Mouse (Mus musculus) Patski (cell line): ENCODE measurements at regions not wholly inside any gene's neighbourhood (a gene's known extent, or its start where the extent isn't known, plus 50 kb on each side); places are given as distances from the start of the nearest gene placed in this dataset.

Source experiments
- ATAC-seq: fragments of 100-300 bp; one replicate; pipeline ENCODE4 v1.8.0; 2021
- CTCF ChIA-PET: fragments of 350-600 bp; sonication (Branson Sonifier 250); formaldehyde crosslinking; loops from one replicate; lab custom pipeline; 2022; ENCODE audit warnings: inconsistent platforms; lab: Charles Lee
- POLR2A ChIA-PET: fragments of 350-600 bp; sonication (Branson Sonifier 250); formaldehyde crosslinking; loops from one replicate; lab custom pipeline; 2022; ENCODE audit warnings: antibody characterized with exemption, inconsistent platforms; lab: Charles Lee
- DNase-seq: peaks from one replicate; pipeline ENCODE4 v3.0.0-alpha.2; 2011; ENCODE audit warnings: low read depth, low spot score
- H3K27me3 ChIP-seq: fragments of 371-371 bp; one replicate; pipeline ENCODE4 v1.5.1; 2021
- CTCF ChIP-seq: fragments of 100-300 bp; IDR thresholded peaks from one replicate; pipeline ENCODE4 v1.5.1; 2021
- in situ Hi-C: fragments of 300-500 bp; cut with MboI; formaldehyde crosslinking; loops from 3 replicates; pipeline ENCODE4 v1.11.1; 2018; ENCODE audit warnings: low pct_unique_long_range_greater_than_20kb, mixed read lengths

DNA sequence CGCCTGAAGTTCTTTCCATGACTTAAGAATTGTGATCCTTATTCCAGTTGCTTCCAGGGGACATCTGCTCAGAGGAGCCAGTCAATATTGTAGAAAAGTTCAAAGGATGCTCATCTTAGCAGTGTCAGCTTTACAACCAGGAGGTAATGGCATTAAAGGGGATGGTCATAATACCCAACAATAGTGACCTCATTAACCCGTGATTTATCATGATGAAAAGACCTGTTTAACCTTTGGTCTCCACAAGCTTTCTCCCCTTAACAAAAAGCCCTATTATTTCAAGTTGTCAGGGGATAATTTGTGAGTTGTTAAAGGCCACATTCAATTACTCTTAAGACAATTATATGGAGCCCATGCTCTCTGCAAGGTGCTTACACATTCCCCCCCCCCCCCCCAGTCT is 54.3 kb upstream of the Htatip2 start:
- peaks cover 6% of the 10 kb centered on the region for H3K27me3 ChIP-seq
- in situ Hi-C loops = no loop called here
- ChIA-PET CTCF (interaction anchor here (1.2 to 1.3 kb wide), 2 partner anchors 9 to 48 kb away, joined by 3 to 4 read pairs; no protein-coding TSS in a partner anchor), POLR2A (no interaction called here)
- no peak for TF ChIP-seq CTCF
- DNase-seq (no peak), ATAC-seq (no peak)

DNA sequence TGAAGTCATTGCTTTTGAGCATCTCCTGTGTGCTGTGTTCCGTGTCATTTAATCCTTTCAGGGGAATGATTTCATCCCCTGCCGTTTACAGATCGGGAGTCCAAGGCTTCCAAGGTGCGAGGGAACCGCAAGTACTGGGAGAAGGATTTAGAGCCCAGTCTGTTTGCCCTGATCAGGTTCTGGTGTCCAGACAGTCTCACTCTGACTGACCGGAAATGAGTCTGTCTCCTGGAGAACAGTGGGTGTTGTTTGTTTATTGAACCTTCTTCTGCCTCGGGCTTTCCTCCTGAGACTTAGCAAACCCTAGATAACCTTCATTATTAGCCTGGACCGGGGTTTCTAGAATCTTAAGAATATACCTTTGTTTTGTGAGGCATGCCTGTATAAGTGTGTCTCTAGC is 58.2 kb upstream of the Htatip2 start:
- ATAC-seq (peak; percentile 61), DNase-seq (peak; percentile 79)
- no peak for TF ChIP-seq CTCF
- CTCF ChIA-PET = interaction anchor here (1.4 to 1.9 kb wide), 3 partner anchors 12 to 52 kb away, joined by 4 to 6 read pairs (median 5); no protein-coding TSS in a partner anchor
- POLR2A ChIA-PET = no interaction called here
- in situ Hi-C loops = no loop called here
- H3K27me3 ChIP-seq = peaks cover 5% of the 10 kb centered on the region

DNA sequence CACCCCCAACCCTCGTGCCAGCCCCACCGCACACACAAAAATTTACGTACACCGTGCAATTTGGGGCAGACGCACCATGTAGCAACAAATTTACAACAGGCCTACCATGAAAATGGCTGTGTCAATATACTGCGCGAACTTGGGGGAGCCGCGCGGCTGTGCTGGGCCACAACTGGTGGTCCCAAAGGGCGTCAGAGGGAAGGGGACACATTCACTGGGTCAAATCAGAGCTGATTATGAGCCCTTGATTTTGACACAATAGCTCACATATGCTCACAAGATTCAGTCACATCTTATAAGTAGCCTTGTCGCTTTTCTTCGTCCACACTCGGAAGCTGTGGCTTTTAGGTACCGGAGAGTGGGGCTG is 58.9 kb upstream of the Htatip2 start:
- ChIA-PET POLR2A (no interaction called here), CTCF (interaction anchor here (1.2 to 1.9 kb wide), 5 partner anchors 12 to 55 kb away, joined by 3 to 6 read pairs (median 4); no protein-coding TSS in a partner anchor)
- DNase-seq = no peak
- ATAC-seq = no peak
- in situ Hi-C loops = no loop called here
- H3K27me3 ChIP-seq = peaks cover 5% of the 10 kb centered on the region
- TF ChIP-seq CTCF = no peak

DNA sequence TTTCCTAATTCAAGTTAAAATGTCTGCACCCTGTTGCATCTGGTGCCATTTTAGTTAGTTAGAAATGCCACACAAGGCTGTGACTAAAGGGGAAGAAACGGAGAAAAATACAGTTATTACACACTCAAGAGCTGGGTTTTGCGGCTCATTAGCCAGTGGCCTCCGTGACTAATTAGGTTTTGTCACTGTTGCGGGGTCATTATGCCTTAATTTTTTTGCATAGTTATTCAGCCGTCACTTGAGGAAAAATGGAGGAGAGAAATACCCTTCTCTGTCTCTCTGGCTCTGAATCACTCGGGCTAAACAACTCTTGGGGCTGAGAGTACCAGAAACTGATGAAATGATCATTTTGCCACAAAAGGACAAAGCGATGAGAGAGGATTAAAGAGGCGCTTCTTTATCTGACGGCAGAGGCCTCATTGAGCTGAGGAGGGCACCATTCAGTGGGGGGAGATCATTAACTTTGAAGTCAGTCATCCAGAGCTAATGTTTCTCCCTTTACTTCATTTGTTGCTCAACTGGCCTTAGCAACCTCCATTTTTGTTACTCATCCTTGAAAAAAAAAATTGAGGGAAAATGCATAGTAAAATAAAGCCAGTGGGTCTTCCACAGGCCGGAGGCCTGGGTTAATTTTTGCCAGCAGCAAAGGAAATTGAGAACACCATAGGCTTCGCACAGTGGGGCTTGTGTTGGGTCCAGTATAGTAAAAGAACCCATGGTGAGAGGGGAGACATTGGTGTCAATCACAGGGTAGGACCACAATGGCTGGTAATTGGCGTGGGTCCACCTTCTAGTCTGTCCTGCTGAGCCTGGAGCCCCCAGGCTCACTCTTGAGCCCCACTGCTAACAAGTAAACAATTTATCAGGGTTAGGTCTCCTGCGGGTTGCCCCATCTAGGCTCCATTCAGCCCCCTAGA is 59.5 kb upstream of the Htatip2 start:
- CTCF ChIA-PET = interaction anchor here (1.2 to 1.9 kb wide), 4 partner anchors 13 to 56 kb away, joined by 3 to 6 read pairs (median 4); no protein-coding TSS in a partner anchor
- ATAC-seq (peak; percentile 81), DNase-seq (peak; percentile 93)
- POLR2A ChIA-PET = no interaction called here
- no peak for TF ChIP-seq CTCF
- in situ Hi-C loops = loop anchor here (5.0 kb wide), 1 partner anchor 48 kb away; no protein-coding TSS in a partner anchor
- H3K27me3 ChIP-seq = peaks cover under 1% of the 10 kb centered on the region

DNA sequence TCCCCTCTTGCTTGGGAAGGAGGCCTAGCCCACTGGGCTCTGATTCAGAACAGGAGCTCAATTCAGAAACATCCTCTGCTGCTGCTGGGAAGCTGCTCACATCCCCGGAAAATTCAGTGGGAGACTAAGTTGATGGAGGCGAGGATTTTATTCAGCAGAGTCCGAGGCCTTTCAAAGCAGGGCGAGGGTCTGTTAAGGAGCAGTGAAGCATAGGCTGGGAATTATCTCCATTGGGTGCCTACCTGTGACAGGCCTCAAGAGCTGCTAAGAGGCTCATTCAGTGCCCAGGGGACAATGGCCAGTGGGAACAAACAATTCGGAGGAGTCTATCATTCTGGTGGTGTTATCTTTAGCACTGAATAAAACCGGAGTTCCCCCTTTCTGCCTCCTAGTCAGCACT is 59.6 kb upstream of the Dbx1 start:
- no peak for ATAC-seq
- no peaks in the 10 kb centered on the region for H3K27me3 ChIP-seq
- CTCF ChIA-PET = interaction anchor here (1.0 to 2.7 kb wide), 3 partner anchors 21 to 80 kb away, joined by 3 to 12 read pairs (median 4); no protein-coding TSS in a partner anchor
- no peak for DNase-seq
- TF ChIP-seq CTCF = no peak
- POLR2A ChIA-PET = interaction anchor here (0.5 kb wide), 1 partner anchor 58 kb away, joined by 3 read pairs; no protein-coding TSS in a partner anchor
- in situ Hi-C loops = loop anchor here (5.0 kb wide), 1 partner anchor 51 kb away; no protein-coding TSS in a partner anchor

DNA sequence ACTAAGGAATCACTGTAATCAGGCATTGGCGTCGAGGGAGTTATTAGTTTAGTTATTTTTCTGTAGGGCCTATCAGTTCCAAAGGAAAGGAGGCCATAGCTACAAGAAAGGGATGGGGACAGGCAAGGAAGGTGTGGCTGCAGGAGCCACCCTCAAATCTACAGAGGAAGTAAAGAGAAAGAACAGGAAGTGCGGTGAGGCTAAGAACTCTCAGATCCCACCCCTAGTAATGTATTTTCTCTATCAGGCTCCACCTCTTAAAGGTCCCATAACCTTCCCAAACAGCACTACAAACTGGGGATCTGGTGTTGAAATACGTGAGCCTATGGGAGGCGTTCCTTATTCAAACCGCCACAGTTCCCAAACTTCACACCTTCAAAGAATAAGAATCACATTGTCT is 52.9 kb upstream of the Dbx1 start:
- TF ChIP-seq CTCF = no peak
- ATAC-seq = no peak
- in situ Hi-C loops = loop anchor here (5.0 kb wide), 1 partner anchor 62 kb away; no protein-coding TSS in a partner anchor
- ChIA-PET CTCF (interaction anchor here (2.7 kb wide), 1 partner anchor 73 kb away, joined by 7 read pairs; no protein-coding TSS in a partner anchor), POLR2A (no interaction called here)
- peaks cover 3% of the 10 kb centered on the region for H3K27me3 ChIP-seq
- no peak for DNase-seq

DNA sequence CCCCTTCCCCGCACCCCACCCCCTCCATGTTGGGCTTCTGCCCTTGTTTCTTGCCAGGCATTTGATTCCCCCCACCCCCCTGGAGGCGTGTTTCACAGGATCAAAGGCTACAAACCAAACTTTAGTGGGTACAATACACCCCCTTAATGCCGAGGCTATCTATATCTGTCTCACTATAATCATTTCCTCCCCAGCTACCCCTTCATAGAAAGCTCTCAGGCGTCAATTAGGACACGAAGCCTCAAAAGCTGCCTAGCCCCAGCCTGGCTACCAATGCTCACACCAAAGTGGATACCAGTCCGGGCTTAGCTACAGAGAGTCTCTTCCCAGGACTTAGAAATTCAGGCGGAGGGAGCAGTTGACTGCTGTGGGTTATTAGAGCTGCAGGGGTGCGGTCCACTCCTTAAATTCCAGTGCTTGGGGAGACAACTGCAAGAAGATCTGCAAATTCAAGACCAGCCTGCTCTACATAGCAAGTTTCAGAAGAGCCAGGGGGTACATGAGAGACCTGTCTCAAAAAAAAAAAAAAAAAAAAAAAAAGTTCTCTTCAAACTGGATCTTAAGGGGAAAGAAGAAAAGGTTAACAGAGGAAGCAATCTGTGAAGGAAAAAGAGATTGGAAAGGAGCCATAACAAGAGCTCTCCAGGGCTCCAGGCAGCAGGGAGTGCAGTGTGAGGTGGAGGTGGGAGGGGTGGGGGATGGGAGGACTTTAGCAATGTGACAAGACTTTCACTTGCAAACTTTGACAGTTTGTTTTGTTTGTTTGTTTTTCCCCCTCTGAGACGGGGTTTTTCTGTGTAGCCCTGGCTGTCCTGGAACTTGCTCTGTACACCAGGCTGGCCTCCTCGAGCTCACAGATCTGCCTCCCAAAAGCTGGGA is 52.1 kb upstream of the Dbx1 start:
- ATAC-seq (no peak), DNase-seq (no peak)
- in situ Hi-C loops = loop anchor here (5.0 kb wide), 1 partner anchor 61 kb away; no protein-coding TSS in a partner anchor
- CTCF ChIA-PET = interaction anchor here (0.5 to 2.7 kb wide), 2 partner anchors 72 to 1813 kb away, joined by 3 to 7 read pairs; no protein-coding TSS in a partner anchor
- TF ChIP-seq CTCF = no peak
- peaks cover 3% of the 10 kb centered on the region for H3K27me3 ChIP-seq
- POLR2A ChIA-PET = interaction anchor here (0.6 kb wide), 1 partner anchor 1582 kb away, joined by 4 read pairs; no protein-coding TSS in a partner anchor

DNA sequence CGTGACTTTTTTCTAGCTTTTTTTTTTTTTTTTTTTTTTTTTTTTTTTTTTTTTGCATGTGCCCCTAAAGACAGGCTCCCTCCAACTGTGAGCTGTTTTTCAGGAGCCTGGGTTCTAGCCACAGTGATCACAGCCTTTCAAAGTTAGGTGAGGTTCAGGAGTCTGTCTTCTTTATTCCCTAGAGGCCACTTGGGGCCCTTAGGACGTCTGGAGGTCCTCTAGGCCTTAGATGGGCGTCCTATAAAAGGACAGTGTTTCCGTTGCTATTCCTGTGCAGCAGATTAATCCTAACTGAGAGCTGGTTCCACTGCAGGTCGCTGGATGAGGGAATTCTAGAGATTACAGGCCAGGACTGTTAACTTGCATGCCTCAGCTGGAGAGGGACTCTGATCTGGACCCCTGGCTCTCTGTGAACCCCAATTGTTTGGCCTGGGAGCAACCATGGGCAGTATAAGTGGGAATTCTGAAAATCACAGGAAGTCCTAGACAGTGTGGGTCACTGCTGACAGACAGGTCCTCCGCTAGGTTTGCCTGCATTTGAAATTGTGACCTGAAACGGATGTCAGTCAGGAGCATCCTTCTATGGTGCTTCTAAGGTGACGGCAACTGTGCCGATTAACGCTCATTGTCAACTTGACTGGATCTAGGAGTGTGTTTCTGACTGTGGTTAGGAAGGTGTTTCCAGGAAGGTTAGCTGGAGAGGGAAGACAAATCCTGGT is 51.2 kb upstream of the Dbx1 start:
- peaks cover 3% of the 10 kb centered on the region for H3K27me3 ChIP-seq
- ATAC-seq = no peak
- ChIA-PET POLR2A (no interaction called here), CTCF (interaction anchor here (0.5 to 2.7 kb wide), 3 partner anchors 71 to 1814 kb away, joined by 3 to 7 read pairs (median 3); no protein-coding TSS in a partner anchor)
- no peak for TF ChIP-seq CTCF
- in situ Hi-C loops = loop anchor here (5.0 kb wide), 1 partner anchor 61 kb away; no protein-coding TSS in a partner anchor
- no peak for DNase-seq

DNA sequence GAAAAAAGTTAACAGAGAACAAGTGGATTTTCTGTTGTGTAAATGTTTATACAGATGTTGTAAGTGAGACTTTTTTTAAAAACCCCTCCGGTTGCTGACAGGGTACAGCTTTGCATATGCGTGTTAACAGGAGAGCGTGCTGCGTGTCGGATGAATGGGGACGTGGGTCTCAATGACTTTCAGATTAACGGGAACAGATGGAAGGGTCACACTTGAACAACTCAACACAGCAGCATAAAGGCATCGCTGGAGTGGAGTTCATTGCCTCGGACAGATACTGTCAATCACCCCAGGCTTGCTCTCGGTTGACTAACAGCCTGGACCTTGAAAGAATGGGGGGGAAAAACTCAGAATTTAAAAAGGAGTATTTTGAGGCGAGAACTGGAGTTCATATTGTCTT is 50.3 kb upstream of the Dbx1 start:
- in situ Hi-C loops = loop anchor here (5.0 kb wide), 1 partner anchor 60 kb away; no protein-coding TSS in a partner anchor
- CTCF ChIA-PET = interaction anchor here (2.7 kb wide), 1 partner anchor 71 kb away, joined by 7 read pairs; no protein-coding TSS in a partner anchor
- ATAC-seq (no peak), DNase-seq (no peak)
- H3K27me3 ChIP-seq = peaks cover 8% of the 10 kb centered on the region
- no peak for TF ChIP-seq CTCF
- POLR2A ChIA-PET = no interaction called here
